Mouse (Mus musculus) midbrain, embryonic 14.5 days (tissue): ENCODE measurements around the gene Thumpd2. TPM values are rescaled to one million over a fixed set of nuclear protein-coding genes. Genes with fewer than 3 reads are reported as not detected.

Experiments used
- ATAC-seq: fragments of 200-750 bp; cut with Nextera tagmentation; 2 replicates; pipeline ENCODE4 v1.8.0; 2017; ENCODE audit warnings: moderate number of reproducible peaks, moderate library complexity; ENCODE audit not compliant: low FRiP score, low TSS enrichment
- DNase-seq: peaks from one replicate; pipeline ENCODE4 v3.0.0-alpha.2; 2015
- H3K27ac ChIP-seq: fragments of 300-500 bp; sonication (generic); replicated peaks from 2 replicates; pipeline ENCODE4 v1.5.1; 2014; ENCODE audit warnings: mild to moderate bottlenecking, low read depth, low read length, moderate library complexity
- H3K27me3 ChIP-seq: fragments of 300-500 bp; sonication (generic); 2 replicates; pipeline ENCODE4 v1.6.1; 2014; ENCODE audit warnings: low read length, control low read depth, mixed read lengths; ENCODE audit not compliant: control insufficient read depth, insufficient read depth
- H3K36me3 ChIP-seq: fragments of 300-500 bp; sonication (generic); 2 replicates; pipeline ENCODE4 v1.6.1; 2014; ENCODE audit warnings: low read length, control low read depth; ENCODE audit not compliant: control insufficient read depth, insufficient read depth
- H3K4me1 ChIP-seq: fragments of 300-500 bp; sonication (generic); 2 replicates; pipeline ENCODE4 v1.6.1; 2014; ENCODE audit warnings: mild to moderate bottlenecking, antibody characterized with exemption, low read length, control low read depth; ENCODE audit not compliant: control insufficient read depth, insufficient read depth
- H3K4me2 ChIP-seq: fragments of 300-500 bp; sonication (generic); 2 replicates; pipeline ENCODE4 v1.6.1; 2014; ENCODE audit warnings: mild to moderate bottlenecking, low read length, moderate library complexity
- H3K4me3 ChIP-seq: fragments of 300-500 bp; sonication (generic); replicated peaks from 2 replicates; pipeline ENCODE4 v1.5.1; 2014; ENCODE audit warnings: low read depth, low read length
- H3K9ac ChIP-seq: fragments of 300-500 bp; sonication (generic); replicated peaks from 2 replicates; pipeline ENCODE4 v1.6.1; 2014; ENCODE audit warnings: mild to moderate bottlenecking, low read length, moderate library complexity
- H3K9me3 ChIP-seq: fragments of 300-500 bp; sonication (generic); 2 replicates; pipeline ENCODE4 v1.6.1; 2016; ENCODE audit warnings: low read length, control low read depth, mixed read lengths; ENCODE audit not compliant: control insufficient read depth
- WGBS: fragments of 180-500 bp; shearing (Covaris S2); extraction: QIAGEN DNeasy Blood & Tissue Kit; methylation state at CpG from one replicate; pipeline ENCODE4 v1.1.7; 2014; 5-methylcytosine and 5-hydroxymethylcytosine counted together
- polyA plus RNA-seq: library from polyadenylated mRNA; unstranded; fragments of >200 nt; fragmentation: Nextera tagmentation; extraction: Ambion mirVana; gene quantifications from 2 replicates; pipeline ENCODE4 v1.2.1, GENCODE M21; 2014

The Thumpd2 gene
- polyA plus RNA-seq: 7.6 and 9.1 TPM in 2 replicates

DNA sequence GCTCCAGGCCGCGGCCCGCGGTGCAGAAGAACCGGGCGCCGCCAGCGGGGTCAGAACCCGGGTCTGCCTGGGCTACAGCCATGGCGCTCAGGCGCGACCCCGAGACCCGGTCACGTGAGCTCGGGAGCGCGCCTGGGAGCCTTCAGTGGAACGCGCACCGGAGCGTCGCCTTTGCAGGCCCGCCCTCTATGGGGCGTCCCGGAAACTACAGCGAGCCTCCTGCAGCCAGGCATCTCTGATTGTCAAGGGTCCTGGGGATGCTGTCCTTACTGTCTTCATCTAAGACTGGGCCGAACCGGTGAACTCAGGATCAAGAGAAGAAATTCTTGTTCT is at the start of gene Thumpd2:
Thumpd2 (minus strand) TSS at position 104 of the 333 bp plus-strand sequence.
- Histone ChIP-seq H3K27ac (peak within 1 kb of the TSS; percentile 61), H3K4me3 (peak within 1 kb of the TSS; percentile 88), H3K36me3 (no peaks in the 10 kb centered on the region), H3K4me1 (0 out of 2 replicates have a peak, but pooled peaks cover 4% of the 10 kb centered on the region), H3K27me3 (no peaks in the 10 kb centered on the region), H3K9me3 (no peaks in the 10 kb centered on the region), H3K4me2 (peak within 1 kb of the TSS; percentile 76), H3K9ac (peak within 1 kb of the TSS; percentile 93)
- 1% methylated on average over 29 of the region's 29 CpGs for WGBS
- ATAC-seq (peak; percentile 95), DNase-seq (peak; percentile 98)

DNA sequence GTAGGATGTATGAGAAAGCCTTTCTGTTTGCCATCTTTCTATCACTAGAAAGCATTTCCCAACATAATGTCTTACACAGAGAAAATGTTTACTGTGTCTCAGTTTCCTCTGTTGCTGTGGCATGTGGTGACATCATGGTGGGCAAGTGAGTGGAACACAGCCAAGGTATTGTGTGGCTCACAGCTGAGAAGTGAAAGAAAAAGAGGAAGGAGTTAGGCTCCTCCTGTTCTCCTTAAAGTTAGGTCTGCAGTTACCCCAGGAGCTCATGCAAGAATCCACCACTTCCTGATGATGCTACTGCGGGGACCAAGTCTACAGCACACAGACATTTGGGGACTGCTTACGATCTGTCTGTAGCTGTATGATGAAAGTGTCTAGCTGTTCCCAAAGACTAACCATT is 39.4 kb upstream of the Thumpd2 start:
- no peak overlapping the region for H3K4me2 ChIP-seq
- H3K4me3 ChIP-seq: no peak overlapping the region
- ATAC-seq: no peak
- H3K4me1 ChIP-seq: no peaks in the 10 kb centered on the region
- no peak for DNase-seq
- WGBS: 86% methylated on average over 2 of the region's 2 CpGs
- no peaks in the 10 kb centered on the region for H3K36me3 ChIP-seq
- no peak overlapping the region for H3K9ac ChIP-seq
- H3K27me3 ChIP-seq: no peaks in the 10 kb centered on the region
- H3K9me3 ChIP-seq: peaks cover 4% of the 10 kb centered on the region; the same call in 1 of the 2 replicates
- no peak overlapping the region for H3K27ac ChIP-seq

- Histone ChIP-seq H3K9ac (no peak overlapping the region), H3K4me3 (no peak overlapping the region), H3K27ac (no peak overlapping the region), H3K4me2 (no peak overlapping the region), H3K9me3 (peaks cover 2% of the 10 kb centered on the region; the same call in 1 of the 2 replicates), H3K36me3 (no peaks in the 10 kb centered on the region), H3K27me3 (no peaks in the 10 kb centered on the region), H3K4me1 (no peaks in the 10 kb centered on the region)
- no peak for ATAC-seq
- no peak for DNase-seq
- 76% methylated on average over 8 of the region's 8 CpGs for WGBS
These were observed 38.0 kb upstream of the Thumpd2 start for GRCm38 (mm10) chr17:81102866-81103265.

GRCm38 (mm10) chr17:81098444-81098843 is 33.6 kb upstream of the Thumpd2 start:
- Histone ChIP-seq H3K36me3 (no peaks in the 10 kb centered on the region), H3K9me3 (no peaks in the 10 kb centered on the region), H3K4me2 (no peak overlapping the region), H3K4me1 (no peaks in the 10 kb centered on the region), H3K27me3 (no peaks in the 10 kb centered on the region), H3K27ac (no peak overlapping the region), H3K9ac (no peak overlapping the region), H3K4me3 (no peak overlapping the region)
- peak; percentile 18 for DNase-seq
- no peak for ATAC-seq

- no peaks in the 10 kb centered on the region for H3K4me1 ChIP-seq
- H3K27ac ChIP-seq: no peak overlapping the region
- H3K36me3 ChIP-seq: no peaks in the 10 kb centered on the region
- H3K9ac ChIP-seq: no peak overlapping the region
- DNase-seq (no peak), ATAC-seq (no peak)
- H3K4me2 ChIP-seq: no peak overlapping the region
- WGBS: 50% methylated on average over 2 of the region's 2 CpGs
- H3K4me3 ChIP-seq: no peak overlapping the region
- H3K9me3 ChIP-seq: no peaks in the 10 kb centered on the region
- no peaks in the 10 kb centered on the region for H3K27me3 ChIP-seq
These were observed 31.6 kb upstream of the Thumpd2 start for GRCm38 (mm10) chr17:81096490-81096889.

- WGBS: 88% methylated on average over 5 of the region's 5 CpGs
- Histone ChIP-seq H3K4me2 (no peak overlapping the region), H3K9ac (no peak overlapping the region), H3K4me1 (no peaks in the 10 kb centered on the region), H3K9me3 (no peaks in the 10 kb centered on the region), H3K4me3 (no peak overlapping the region), H3K27me3 (no peaks in the 10 kb centered on the region), H3K27ac (no peak overlapping the region), H3K36me3 (no peaks in the 10 kb centered on the region)
- DNase-seq (no peak), ATAC-seq (no peak)
These were observed 27.9 kb upstream of the Thumpd2 start for GRCm38 (mm10) chr17:81092794-81093193.

DNA sequence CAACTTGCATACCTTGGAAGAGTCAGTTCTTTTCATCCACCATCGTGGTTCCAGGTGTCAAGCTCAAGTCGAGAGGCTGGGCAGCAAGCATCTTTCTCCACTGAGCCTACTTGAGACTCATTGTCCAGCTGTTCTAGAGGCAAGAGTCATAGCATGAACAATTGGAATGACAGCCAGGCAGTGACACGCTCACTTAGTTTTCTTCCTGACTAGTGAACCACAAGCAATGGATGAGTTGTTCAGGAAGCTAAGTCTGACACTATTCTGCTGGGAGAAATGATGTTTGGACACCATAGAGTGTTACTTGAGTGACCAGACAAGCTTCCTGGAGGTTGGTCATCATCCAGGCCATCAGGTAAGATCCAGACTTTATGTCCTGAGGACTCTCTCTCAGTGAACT is 24.0 kb upstream of the Thumpd2 start:
- Histone ChIP-seq H3K4me1 (no peaks in the 10 kb centered on the region), H3K27ac (no peak overlapping the region), H3K4me2 (no peak overlapping the region), H3K27me3 (no peaks in the 10 kb centered on the region), H3K9me3 (no peaks in the 10 kb centered on the region), H3K36me3 (no peaks in the 10 kb centered on the region), H3K4me3 (no peak overlapping the region), H3K9ac (no peak overlapping the region)
- WGBS: 36% methylated on average over 3 of the region's 3 CpGs
- DNase-seq (no peak), ATAC-seq (no peak)

DNA sequence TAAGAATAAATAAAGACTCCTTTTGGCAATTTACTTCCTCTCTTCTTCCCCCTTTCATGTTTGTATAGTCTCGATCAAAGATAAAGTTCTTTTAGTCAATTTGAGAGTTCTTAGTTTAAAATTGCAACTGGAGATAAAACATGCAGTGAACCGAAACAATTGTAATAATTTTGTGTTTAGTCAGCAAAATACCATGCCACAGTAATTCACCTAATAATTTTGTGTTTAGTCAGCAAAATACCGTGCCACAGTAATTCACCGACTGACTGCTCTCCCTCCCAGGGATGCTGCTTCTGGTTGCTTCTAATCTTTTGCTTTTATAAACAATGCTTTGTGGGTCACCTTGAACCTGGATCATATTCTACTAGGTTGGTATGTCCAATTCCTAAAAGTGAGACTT is 22.9 kb upstream of the Thumpd2 start:
- Histone ChIP-seq H3K4me1 (no peaks in the 10 kb centered on the region), H3K4me2 (no peak overlapping the region), H3K9me3 (no peaks in the 10 kb centered on the region), H3K36me3 (no peaks in the 10 kb centered on the region), H3K9ac (no peak overlapping the region), H3K27me3 (no peaks in the 10 kb centered on the region), H3K27ac (no peak overlapping the region), H3K4me3 (no peak overlapping the region)
- ATAC-seq (no peak), DNase-seq (no peak)
- WGBS: 87% methylated on average over 4 of the region's 4 CpGs

DNA sequence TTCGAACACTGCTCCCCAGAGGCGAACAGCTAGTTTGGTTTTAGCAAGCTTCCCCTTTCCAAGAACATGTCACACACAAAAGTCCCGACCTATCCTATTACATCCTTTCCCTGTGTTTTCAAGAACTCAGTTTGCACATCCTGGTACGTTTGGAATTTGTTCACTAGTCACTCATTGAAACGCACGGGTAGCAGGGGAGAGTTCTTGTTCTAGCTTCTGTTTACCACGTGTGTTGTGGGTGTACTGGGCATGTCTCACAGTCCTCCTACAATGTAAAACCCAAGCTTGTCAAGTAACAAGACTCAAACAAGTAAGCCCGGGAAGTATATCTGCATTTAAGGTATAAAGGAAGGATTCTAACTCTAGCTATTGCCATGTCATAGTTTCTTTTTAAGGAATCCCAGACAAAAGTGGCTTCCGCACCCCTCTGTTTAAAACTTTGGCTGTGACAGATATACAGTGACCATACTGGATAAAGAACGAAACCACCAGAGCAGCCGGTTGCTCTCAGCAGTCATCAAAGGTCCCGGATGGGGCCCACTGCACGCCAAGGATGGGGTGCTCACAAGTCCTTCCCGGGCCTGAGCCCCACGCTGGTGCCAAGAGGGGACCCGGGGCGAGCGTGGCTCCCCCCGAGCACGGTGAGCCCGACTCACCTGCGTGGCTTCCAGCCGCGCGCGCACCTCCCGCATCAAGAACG is 453 bp downstream of the Thumpd2 start:
- whole genome bisulfite sequencing: 18% methylated on average over 28 of the region's 28 CpGs
- DNase-seq: no peak
- peak; percentile 82 for ATAC-seq

More for the DNA sequence above, 453 bp downstream of the Thumpd2 start:
- Histone ChIP-seq H3K4me3 (peak overlapping the region; percentile 88), H3K4me2 (peak overlapping the region; percentile 76), H3K9ac (peak overlapping the region; percentile 93), H3K36me3 (no peaks in the 10 kb centered on the region), H3K27ac (peak overlapping the region; percentile 61), H3K9me3 (no peaks in the 10 kb centered on the region), H3K27me3 (no peaks in the 10 kb centered on the region), H3K4me1 (0 out of 2 replicates have a peak, but pooled peaks cover 4% of the 10 kb centered on the region)
